Mouse (Mus musculus) CH12.LX (cell line): ENCODE data around the gene Scml4.

Experiments used
- BHLHE40 ChIP-seq: IDR thresholded peaks from 2 replicates; pipeline ENCODE4 v1.6.1; 2011; ENCODE audit warnings: mild to moderate bottlenecking, low read depth, low read length, improper control_type of control experiment
- CTCF ChIP-seq, 2 experiments: IDR thresholded peaks in 1 of 2; conservative IDR thresholded peaks in 1 of 2; 2 replicates each; pipeline ENCODE4 v1.5.1; 2011 to 2012; ENCODE audit warnings: low read depth in 2 of 2, low read length in 2 of 2, improper control_type of control experiment in 1 of 2, inconsistent platforms in 1 of 2, mild to moderate bottlenecking in 1 of 2, moderate library complexity in 1 of 2
- E2F4 ChIP-seq: IDR thresholded peaks from 2 replicates; pipeline ENCODE4 v1.6.1; 2011; ENCODE audit warnings: low read depth, low read length, improper control_type of control experiment; ENCODE audit not compliant: insufficient replicate concordance
- HCFC1 ChIP-seq: IDR thresholded peaks from 2 replicates; pipeline ENCODE4 v1.6.1; 2012; ENCODE audit warnings: low read depth, mild to moderate bottlenecking, inconsistent platforms, low read length, improper control_type of control experiment
- JUN ChIP-seq: IDR thresholded peaks from 2 replicates; pipeline ENCODE4 v1.6.1; 2011; ENCODE audit warnings: low read depth, mild to moderate bottlenecking, low read length, improper control_type of control experiment, moderate library complexity; ENCODE audit not compliant: insufficient read depth
- MAFK ChIP-seq: IDR thresholded peaks from 2 replicates; pipeline ENCODE4 v1.6.1; 2011; ENCODE audit warnings: low read length, improper control_type of control experiment; ENCODE audit not compliant: insufficient replicate concordance
- MEF2A ChIP-seq: IDR thresholded peaks from 2 replicates; pipeline ENCODE4 v1.6.1; 2014; ENCODE audit warnings: low read depth, mild to moderate bottlenecking, inconsistent platforms, low read length, improper control_type of control experiment, borderline replicate concordance
- MXI1 ChIP-seq: IDR thresholded peaks from 2 replicates; pipeline ENCODE4 v1.6.1; 2011; ENCODE audit warnings: mild to moderate bottlenecking, low read depth, low read length, improper control_type of control experiment
- POLR2A ChIP-seq: IDR thresholded peaks from 2 replicates; pipeline ENCODE4 v1.6.1; 2011; ENCODE audit warnings: low read depth, mild to moderate bottlenecking, improper control_type of control experiment, low read length
- POLR2AphosphoS2 ChIP-seq: IDR thresholded peaks from 2 replicates; pipeline ENCODE4 v1.6.1; 2011; ENCODE audit warnings: low read depth, low read length, improper control_type of control experiment
- RCOR1 ChIP-seq: conservative IDR thresholded peaks from 2 replicates; pipeline ENCODE4 v1.6.1; 2012; ENCODE audit warnings: low read depth, mild to moderate bottlenecking, inconsistent platforms, low read length, improper control_type of control experiment
- SIN3A ChIP-seq: IDR thresholded peaks from 2 replicates; pipeline ENCODE4 v1.6.1; 2012; ENCODE audit warnings: low read length, improper control_type of control experiment, inconsistent platforms
- TCF12 ChIP-seq: IDR thresholded peaks from 2 replicates; pipeline ENCODE4 v1.6.1; 2014; ENCODE audit warnings: low read depth, mild to moderate bottlenecking, inconsistent platforms, low read length, improper control_type of control experiment
- ZMIZ1 ChIP-seq: IDR thresholded peaks from 2 replicates; pipeline ENCODE4 v1.6.1; 2012; ENCODE audit warnings: low read depth, mild to moderate bottlenecking, inconsistent platforms, low read length, improper control_type of control experiment

- TF ChIP-seq POLR2A (no peak), CTCF (conservative IDR thresholded peaks at IDR 0.05 in 1 of 2, IDR thresholded peaks at IDR 0.05 in 1 of 2; ENCODE audit: low read depth in 2 of 2, low read length in 2 of 2) (peak; percentile 48 to 82; a peak in 3 of 4 replicates), HCFC1 (no peak), TCF12 (no peak), POLR2AphosphoS2 (no peak), SIN3A (no peak), MAFK (no peak), BHLHE40 (no peak), JUN (no peak), RCOR1 (no peak), E2F4 (no peak), MXI1 (no peak), MEF2A (no peak), ZMIZ1 (no peak)
Measured at GRCm38 (mm10) chr10:42957881-42958651, 97.9 kb downstream of the Scml4 start.
